Mouse (Mus musculus): Measurements from ENCODE around the gene Ccdc142.

Ccdc142 gene

DNA sequence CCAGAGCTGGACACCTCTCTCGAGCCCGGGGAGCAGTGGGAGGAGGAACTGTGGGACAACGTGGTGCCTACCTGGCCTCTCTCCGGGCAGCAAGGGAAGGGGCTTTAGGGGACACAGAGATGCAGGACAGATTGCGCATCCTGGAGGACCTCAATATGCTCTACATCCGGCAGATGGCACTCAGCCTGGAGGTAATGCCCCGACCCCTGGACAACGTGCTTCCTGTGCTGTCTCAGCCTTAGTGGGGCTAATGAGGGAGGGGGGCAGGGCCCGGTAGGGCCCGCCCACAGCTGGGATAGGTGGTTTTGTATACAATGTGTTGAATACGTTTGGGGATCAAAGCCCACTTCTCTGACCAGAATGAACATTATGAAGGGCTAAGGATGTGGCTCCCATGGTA lies 36.7 kb downstream of the Ccdc142 start:
- peak in 1 of 2 experiments; percentile 27 for DNase-seq (ENCODE audit: low spot score in 2 of 2)

GRCm38 (mm10) chr6:83140044-83140443 lies 38.6 kb downstream of the Ccdc142 start:
- DNase-seq (ENCODE audit: low spot score in 2 of 2) = peak in 1 of 2 experiments; percentile 13

DNA sequence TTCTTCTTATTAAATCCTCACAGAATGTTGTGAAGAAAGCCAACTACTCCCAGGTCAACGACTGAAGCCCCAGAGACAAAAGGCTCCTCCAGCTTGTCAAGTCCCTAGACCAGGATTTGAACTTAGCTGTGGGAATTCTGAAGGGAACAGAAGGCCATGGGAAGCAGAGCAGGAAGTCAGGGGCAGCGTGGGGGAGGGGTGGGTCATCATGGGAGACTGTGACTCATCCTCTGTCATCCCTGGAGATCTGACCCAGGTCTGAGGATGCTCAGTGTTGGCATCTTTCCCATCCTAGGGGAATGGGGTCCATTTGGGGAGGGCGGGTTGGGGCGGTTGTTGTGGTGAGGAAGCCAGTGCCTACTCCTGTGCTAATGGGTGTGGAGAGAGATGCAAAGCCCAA lies 40.2 kb downstream of the Ccdc142 start:
- DNase-seq (ENCODE audit: low spot score in 2 of 2) = no peak

GRCm38 (mm10) chr6:83142211-83142731 lies 40.9 kb downstream of the Ccdc142 start:
- DNase-seq (ENCODE audit: low spot score in 2 of 2) = peak in 1 of 2 experiments; percentile 17

DNA sequence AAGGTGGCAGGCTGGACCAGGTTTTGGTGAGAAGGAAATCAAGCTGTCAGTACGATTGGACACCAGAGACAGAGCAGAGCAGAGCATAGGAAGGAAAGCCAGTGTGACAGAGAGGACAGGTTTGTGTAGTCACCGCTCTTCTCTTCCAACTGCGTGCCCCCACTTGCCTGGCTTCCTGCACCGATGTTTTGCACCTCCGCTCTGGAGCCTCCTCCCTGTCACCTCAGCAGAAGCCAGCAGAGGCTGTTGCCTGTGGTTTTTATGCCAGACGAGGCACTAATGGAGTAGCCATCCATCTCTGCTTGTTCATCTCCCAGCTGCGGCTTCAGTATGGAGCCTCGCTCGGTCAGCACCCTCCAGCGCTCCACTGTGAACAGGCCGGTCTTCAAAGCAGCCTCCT lies 41.5 kb downstream of the Ccdc142 start:
- DNase-seq (ENCODE audit: low spot score in 2 of 2) = no peak

DNA sequence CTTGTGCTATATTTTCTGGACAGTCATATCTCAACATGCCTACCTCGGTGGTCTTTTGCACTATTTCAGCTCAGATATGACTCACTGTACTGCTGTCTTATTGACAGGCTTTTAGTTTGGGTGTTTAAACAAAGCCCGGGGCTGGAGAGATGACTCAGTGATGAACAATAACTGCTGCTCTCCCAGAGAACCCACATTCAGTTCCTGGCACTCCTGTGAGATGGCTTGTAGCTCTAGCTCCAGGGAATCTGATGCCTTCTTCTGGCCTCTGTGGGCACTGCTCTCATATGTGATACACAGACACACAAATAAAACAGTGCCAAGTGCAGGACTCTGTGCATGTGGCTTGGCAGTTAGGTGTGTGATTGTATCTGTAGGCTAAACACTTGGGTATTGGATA lies 43.8 kb downstream of the Ccdc142 start:
- no peak for DNase-seq (ENCODE audit: low spot score in 2 of 2)

DNA sequence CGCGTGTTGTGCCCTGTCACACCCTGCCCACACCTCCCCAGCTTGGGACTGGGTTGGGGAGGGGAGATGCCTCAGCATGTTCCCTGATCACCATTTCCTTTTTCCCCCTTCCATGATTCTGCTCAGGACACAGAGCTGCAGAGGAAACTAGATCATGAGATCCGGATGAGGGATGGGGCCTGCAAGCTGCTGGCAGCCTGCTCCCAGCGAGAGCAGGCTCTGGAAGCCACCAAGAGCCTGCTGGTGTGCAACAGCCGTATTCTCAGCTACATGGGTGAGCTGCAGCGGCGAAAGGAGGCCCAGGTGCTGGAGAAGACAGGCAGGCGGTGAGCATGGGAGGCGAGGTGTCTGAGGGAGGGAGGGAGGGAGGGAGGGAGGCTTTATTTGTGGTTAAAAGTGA lies 44.4 kb downstream of the Ccdc142 start:
- DNase-seq (ENCODE audit: low spot score in 2 of 2) = no peak

DNA sequence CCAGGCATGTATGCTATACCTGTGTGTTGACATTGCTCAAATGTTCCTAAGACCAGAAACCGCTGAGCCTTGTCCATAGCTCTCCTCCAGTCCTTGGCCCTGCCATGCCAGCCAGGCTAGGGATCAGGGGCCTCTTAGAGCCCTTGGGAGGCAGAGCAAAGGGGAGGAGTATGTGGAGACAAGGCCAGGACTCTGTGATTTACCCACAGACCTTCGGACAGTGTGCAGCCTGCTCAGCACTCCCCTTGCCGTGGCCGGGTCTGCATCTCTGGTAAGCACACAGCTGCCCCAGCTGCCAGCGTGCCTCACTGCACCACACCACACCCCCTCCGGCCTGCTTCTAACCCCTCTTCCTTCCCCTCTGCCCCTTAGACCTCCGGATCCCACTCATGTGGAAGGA lies 45.9 kb downstream of the Ccdc142 start:
- DNase-seq (ENCODE audit: low spot score in 2 of 2) = no peak

GRCm38 (mm10) chr6:83151721-83152120 lies 50.3 kb downstream of the Ccdc142 start:
- no peak for DNase-seq (ENCODE audit: low spot score in 2 of 2)

- no peak for DNase-seq (ENCODE audit: low spot score in 2 of 2)
Observed at GRCm38 (mm10) chr6:83153038-83153437, 51.6 kb downstream of the Ccdc142 start.

DNA sequence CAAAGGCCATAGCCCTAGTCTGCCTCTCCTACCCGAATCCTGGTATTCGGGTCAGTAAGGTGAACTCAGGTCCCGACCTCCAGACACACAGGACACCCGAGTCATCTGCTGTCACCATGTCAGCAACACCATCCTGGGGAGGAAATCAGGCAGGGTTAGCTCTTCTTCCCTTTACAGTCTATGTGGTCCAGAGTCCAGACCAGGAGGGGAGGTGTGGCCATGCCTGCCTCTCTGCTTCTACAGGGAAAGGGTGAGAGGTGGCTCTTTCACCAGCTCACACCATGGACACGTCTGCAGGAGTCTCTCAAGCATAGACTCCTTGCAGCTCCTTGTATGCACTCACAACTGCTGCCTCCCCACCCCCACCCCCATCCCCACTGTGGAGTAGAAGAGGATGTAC lies 52.1 kb downstream of the Ccdc142 start:
- DNase-seq (ENCODE audit: low spot score in 2 of 2) = no peak

- DNase-seq (ENCODE audit: low spot score in 2 of 2) = no peak
Observed at GRCm38 (mm10) chr6:83155552-83156238, 54.3 kb downstream of the Ccdc142 start.

GRCm38 (mm10) chr6:83156259-83156684 lies 54.9 kb downstream of the Ccdc142 start, which contains the start of the genes Wdr54 and 1700003E16Rik:
Gene Wdr54, minus strand, starts transcription at chr6:83156397.
Gene 1700003E16Rik, plus strand, starts transcription at chr6:83156404.
- peak; percentile 18 to 49 for DNase-seq (ENCODE audit: low spot score in 2 of 2)

Data from spleen, postnatal 10 days (tissue).